Mouse (Mus musculus): ENCODE data around the gene Rdh8. TPM values are rescaled to one million over a fixed set of nuclear protein-coding genes. Genes with fewer than 3 reads are reported as not detected.

The Rdh8 gene
- total and polyA plus RNA-seq, 2 experiments from 2014 or later: not detected

GRCm38 (mm10) chr9:20810773-20811172, 7.5 kb upstream of the Rdh8 start:
- H3K27me3 ChIP-seq (ENCODE audit: control insufficient read depth, insufficient read depth, low read length): peaks cover 14% of the 10 kb centered on the region; the same call in 1 of the 2 replicates
- ATAC-seq (ENCODE audit: insufficient read depth, low read depth) (no peak), DNase-seq (ENCODE audit: low spot score) (no peak)
- no peak overlapping the region for H3K4me3 ChIP-seq (ENCODE audit: low read depth, low read length)
- WGBS: 59% methylated on average over 1 of the region's 1 CpGs
- no peak overlapping the region for H3K9ac ChIP-seq (replicated peaks; ENCODE audit: low read depth, low read length)
- H3K9me3 ChIP-seq (replicated peaks; ENCODE audit: control insufficient read depth, low read length): no peaks in the 10 kb centered on the region
- H3K4me1 ChIP-seq (ENCODE audit: control insufficient read depth, insufficient read depth): no peaks in the 10 kb centered on the region
- H3K27ac ChIP-seq (ENCODE audit: low read depth): no peak overlapping the region
- no peak overlapping the region for H3K4me2 ChIP-seq (ENCODE audit: low read depth, low read length)
- no peak for TF ChIP-seq CTCF (IDR thresholded peaks at IDR 0.05; ENCODE audit: low read depth)
- TF ChIP-seq EP300 (IDR thresholded peaks at IDR 0.05; ENCODE audit: low read depth): no peak
- no peaks in the 10 kb centered on the region for H3K36me3 ChIP-seq (replicated peaks; ENCODE audit: control insufficient read depth, insufficient read depth, low read length)

GRCm38 (mm10) chr9:20812537-20813271, 5.6 kb upstream of the Rdh8 start:
- TF ChIP-seq CTCF (IDR thresholded peaks at IDR 0.05; ENCODE audit: low read depth) (no peak), EP300 (IDR thresholded peaks at IDR 0.05; ENCODE audit: low read depth) (no peak)
- H3K36me3 ChIP-seq (replicated peaks; ENCODE audit: control insufficient read depth, insufficient read depth, low read length): no peaks in the 10 kb centered on the region
- no peak overlapping the region for H3K4me3 ChIP-seq (ENCODE audit: low read depth, low read length)
- no peak overlapping the region for H3K9ac ChIP-seq (replicated peaks; ENCODE audit: low read depth, low read length)
- ATAC-seq (ENCODE audit: insufficient read depth, low read depth): peak; percentile 34
- H3K27me3 ChIP-seq (ENCODE audit: control insufficient read depth, insufficient read depth, low read length): peaks cover 14% of the 10 kb centered on the region; the same call in 1 of the 2 replicates
- 8% methylated on average over 19 of the region's 19 CpGs for WGBS
- no peak overlapping the region for H3K4me2 ChIP-seq (ENCODE audit: low read depth, low read length)
- H3K27ac ChIP-seq (ENCODE audit: low read depth): no peak overlapping the region
- no peaks in the 10 kb centered on the region for H3K9me3 ChIP-seq (replicated peaks; ENCODE audit: control insufficient read depth, low read length)
- no peak for DNase-seq (ENCODE audit: low spot score)
- H3K4me1 ChIP-seq (ENCODE audit: control insufficient read depth, insufficient read depth): no peaks in the 10 kb centered on the region

GRCm38 (mm10) chr9:20814521-20815272, 3.6 kb upstream of the Rdh8 start, which contains the start of gene Col5a3:
Col5a3 (minus strand) TSS chr9:20815067.
- H3K36me3 ChIP-seq (replicated peaks; ENCODE audit: control insufficient read depth, insufficient read depth, low read length): no peaks in the 10 kb centered on the region
- 5% methylated on average over 28 of the region's 29 CpGs for WGBS
- ATAC-seq (ENCODE audit: insufficient read depth, low read depth) (peak; percentile 68), DNase-seq (ENCODE audit: low spot score) (peak; percentile 13)
- H3K27me3 ChIP-seq (ENCODE audit: control insufficient read depth, insufficient read depth, low read length): peaks cover 14% of the 10 kb centered on the region; the same call in 1 of the 2 replicates
- H3K4me3 ChIP-seq (ENCODE audit: low read depth, low read length): peak within 1 kb of the TSS; percentile 24
- H3K4me1 ChIP-seq (ENCODE audit: control insufficient read depth, insufficient read depth): no peaks in the 10 kb centered on the region
- TF ChIP-seq CTCF (IDR thresholded peaks at IDR 0.05; ENCODE audit: low read depth): no peak
- no peak for TF ChIP-seq EP300 (IDR thresholded peaks at IDR 0.05; ENCODE audit: low read depth)
- no peak within 1 kb of the TSS for H3K27ac ChIP-seq (ENCODE audit: low read depth)
- H3K4me2 ChIP-seq (ENCODE audit: low read depth, low read length): peak within 1 kb of the TSS; percentile 38
- H3K9ac ChIP-seq (replicated peaks; ENCODE audit: low read depth, low read length): no peak within 1 kb of the TSS
- no peaks in the 10 kb centered on the region for H3K9me3 ChIP-seq (replicated peaks; ENCODE audit: control insufficient read depth, low read length)

GRCm38 (mm10) chr9:20820001-20820400, 1.7 kb downstream of the Rdh8 start:
- TF ChIP-seq EP300 (IDR thresholded peaks at IDR 0.05; ENCODE audit: low read depth) (no peak), CTCF (IDR thresholded peaks at IDR 0.05; ENCODE audit: low read depth) (no peak)
- no peak for ATAC-seq (ENCODE audit: insufficient read depth, low read depth)
- WGBS: 55% methylated on average over 5 of the region's 5 CpGs

GRCm38 (mm10) chr9:20822821-20823220, 4.5 kb downstream of the Rdh8 start:
- no peaks in the 10 kb centered on the region for H3K36me3 ChIP-seq (replicated peaks; ENCODE audit: control insufficient read depth, insufficient read depth, low read length)
- no peak overlapping the region for H3K4me2 ChIP-seq (ENCODE audit: low read depth, low read length)
- H3K4me3 ChIP-seq (ENCODE audit: low read depth, low read length): no peak overlapping the region
- H3K27ac ChIP-seq (ENCODE audit: low read depth): no peak overlapping the region
- DNase-seq (ENCODE audit: low spot score) (no peak), ATAC-seq (ENCODE audit: insufficient read depth, low read depth) (no peak)
- TF ChIP-seq EP300 (IDR thresholded peaks at IDR 0.05; ENCODE audit: low read depth) (no peak), CTCF (IDR thresholded peaks at IDR 0.05; ENCODE audit: low read depth) (no peak)
- H3K27me3 ChIP-seq (ENCODE audit: control insufficient read depth, insufficient read depth, low read length): no peaks in the 10 kb centered on the region
- WGBS: 70% methylated on average over 3 of the region's 3 CpGs
- H3K9me3 ChIP-seq (replicated peaks; ENCODE audit: control insufficient read depth, low read length): no peaks in the 10 kb centered on the region
- H3K4me1 ChIP-seq (ENCODE audit: control insufficient read depth, insufficient read depth): no peaks in the 10 kb centered on the region
- H3K9ac ChIP-seq (replicated peaks; ENCODE audit: low read depth, low read length): no peak overlapping the region

More at GRCm38 (mm10) chr9:20820001-20820400, 1.7 kb downstream of the Rdh8 start:
- H3K4me2 ChIP-seq (ENCODE audit: low read depth, low read length): no peak overlapping the region
- no peaks in the 10 kb centered on the region for H3K36me3 ChIP-seq (replicated peaks; ENCODE audit: control insufficient read depth, insufficient read depth, low read length)
- H3K4me3 ChIP-seq (ENCODE audit: low read depth, low read length): no peak overlapping the region
- no peak overlapping the region for H3K27ac ChIP-seq (ENCODE audit: low read depth)
- no peaks in the 10 kb centered on the region for H3K4me1 ChIP-seq (ENCODE audit: control insufficient read depth, insufficient read depth)
- no peak for DNase-seq (ENCODE audit: low spot score)
- no peaks in the 10 kb centered on the region; the same call in 1 of the 2 replicates for H3K27me3 ChIP-seq (ENCODE audit: control insufficient read depth, insufficient read depth, low read length)
- H3K9me3 ChIP-seq (replicated peaks; ENCODE audit: control insufficient read depth, low read length): no peaks in the 10 kb centered on the region
- H3K9ac ChIP-seq (replicated peaks; ENCODE audit: low read depth, low read length): no peak overlapping the region

Data from heart, postnatal 0 days (tissue).